Mouse (Mus musculus) C2C12 (cell line): ENCODE data around the gene Furin.

Experiments
- CTCF ChIP-seq: IDR thresholded peaks from one replicate; pipeline ENCODE4 v1.5.1; 2011; ENCODE audit not compliant: control insufficient read depth, insufficient read depth, insufficient read length
- FOSL1 ChIP-seq: IDR thresholded peaks from one replicate; pipeline ENCODE4 v1.8.0; 2011; ENCODE audit warnings: mild to moderate bottlenecking, low read length; ENCODE audit not compliant: poor library complexity, insufficient read depth, severe bottlenecking
- MYOG ChIP-seq: IDR thresholded peaks from one replicate; pipeline ENCODE4 v1.6.1; 2011; ENCODE audit not compliant: control insufficient read depth, insufficient read length; ENCODE audit errors: extremely low read depth

DNA sequence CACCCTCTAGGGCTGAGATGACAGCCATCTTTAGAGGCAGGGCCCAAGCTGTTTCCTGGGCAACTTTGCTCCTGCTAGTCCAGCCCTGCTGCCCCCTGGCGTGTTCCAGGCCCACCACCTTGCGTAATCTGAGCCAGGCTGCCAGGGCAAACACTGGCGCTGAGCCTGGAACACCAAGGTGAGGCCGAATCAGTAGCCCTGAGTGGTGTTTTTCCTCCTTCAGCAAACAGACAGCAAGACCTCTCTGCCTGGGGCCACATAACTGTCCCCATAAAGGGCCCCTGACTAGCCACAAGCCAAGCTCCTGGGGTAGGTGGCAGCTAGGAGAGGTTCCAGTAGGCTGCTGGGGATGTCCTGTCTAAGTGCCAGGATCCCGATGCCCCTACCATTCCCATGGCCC is 5.1 kb downstream of the Furin start:
- TF ChIP-seq FOSL1 = no peak
- no peak for TF ChIP-seq CTCF
- TF ChIP-seq MYOG = no peak
